Mouse (Mus musculus): Measurements from ENCODE around the gene Kcnh2. TPM values are rescaled to one million over a fixed set of nuclear protein-coding genes. Genes with fewer than 3 reads are reported as not detected.

The Kcnh2 gene
- polyA plus RNA-seq, 1 experiment from 2014 or later: 13.0 TPM

- Histone ChIP-seq H3K4me1 (ENCODE audit: control insufficient read depth, insufficient read depth, low read depth, low read length) (no peaks in the 10 kb centered on the region; the same call in 1 of the 2 replicates), H3K27ac (ENCODE audit: low read depth, low read length) (no peak overlapping the region), H3K4me2 (ENCODE audit: low read length) (no peak overlapping the region), H3K9me3 (ENCODE audit: control insufficient read depth, low read length) (no peaks in the 10 kb centered on the region), H3K36me3 (ENCODE audit: control insufficient read depth, insufficient read depth, low read length) (peaks cover 25% of the 10 kb centered on the region), H3K9ac (ENCODE audit: low read depth, low read length) (no peak overlapping the region), H3K4me3 (ENCODE audit: low read length) (no peak overlapping the region), H3K27me3 (replicated peaks; ENCODE audit: control insufficient read depth, insufficient read depth, low read length) (no peaks in the 10 kb centered on the region)
- ATAC-seq: no peak
- 34% methylated on average over 5 of the region's 5 CpGs for WGBS
These were observed 30.5 kb downstream of the Kcnh2 start for GRCm38 (mm10) chr5:24320894-24321293.

- WGBS: 42% methylated on average over 6 of the region's 6 CpGs
- Histone ChIP-seq H3K4me1 (ENCODE audit: control insufficient read depth, insufficient read depth, low read depth, low read length) (no peaks in the 10 kb centered on the region; the same call in 1 of the 2 replicates), H3K27ac (ENCODE audit: low read depth, low read length) (no peak overlapping the region), H3K9me3 (ENCODE audit: control insufficient read depth, low read length) (no peaks in the 10 kb centered on the region), H3K27me3 (replicated peaks; ENCODE audit: control insufficient read depth, insufficient read depth, low read length) (no peaks in the 10 kb centered on the region), H3K4me3 (ENCODE audit: low read length) (no peak overlapping the region), H3K36me3 (ENCODE audit: control insufficient read depth, insufficient read depth, low read length) (peaks cover 21% of the 10 kb centered on the region), H3K4me2 (ENCODE audit: low read length) (no peak overlapping the region), H3K9ac (ENCODE audit: low read depth, low read length) (no peak overlapping the region)
- ATAC-seq: no peak
These were observed 31.0 kb downstream of the Kcnh2 start for GRCm38 (mm10) chr5:24320467-24320813.

GRCm38 (mm10) chr5:24319776-24320466 lies 31.5 kb downstream of the Kcnh2 start:
- Histone ChIP-seq H3K4me3 (ENCODE audit: low read length) (no peak overlapping the region), H3K4me1 (ENCODE audit: control insufficient read depth, insufficient read depth, low read depth, low read length) (no peaks in the 10 kb centered on the region; the same call in 1 of the 2 replicates), H3K36me3 (ENCODE audit: control insufficient read depth, insufficient read depth, low read length) (peaks cover 16% of the 10 kb centered on the region), H3K27me3 (replicated peaks; ENCODE audit: control insufficient read depth, insufficient read depth, low read length) (no peaks in the 10 kb centered on the region), H3K9ac (ENCODE audit: low read depth, low read length) (no peak overlapping the region), H3K9me3 (ENCODE audit: control insufficient read depth, low read length) (no peaks in the 10 kb centered on the region), H3K4me2 (ENCODE audit: low read length) (no peak overlapping the region), H3K27ac (ENCODE audit: low read depth, low read length) (no peak overlapping the region)
- WGBS: 18% methylated on average over 13 of the region's 13 CpGs
- ATAC-seq: 0 out of 2 replicates have a peak, but pooled peaks have one; percentile 17

- Histone ChIP-seq H3K27ac (ENCODE audit: low read depth, low read length) (no peak overlapping the region), H3K27me3 (replicated peaks; ENCODE audit: control insufficient read depth, insufficient read depth, low read length) (no peaks in the 10 kb centered on the region), H3K4me3 (ENCODE audit: low read length) (no peak overlapping the region), H3K36me3 (ENCODE audit: control insufficient read depth, insufficient read depth, low read length) (no peaks in the 10 kb centered on the region), H3K4me2 (ENCODE audit: low read length) (no peak overlapping the region), H3K9me3 (ENCODE audit: control insufficient read depth, low read length) (peaks cover 9% of the 10 kb centered on the region), H3K9ac (ENCODE audit: low read depth, low read length) (no peak overlapping the region), H3K4me1 (ENCODE audit: control insufficient read depth, insufficient read depth, low read depth, low read length) (no peaks in the 10 kb centered on the region)
- no peak for ATAC-seq
- WGBS: 83% methylated on average over 2 of the region's 2 CpGs
These were observed 42.2 kb downstream of the Kcnh2 start for GRCm38 (mm10) chr5:24309223-24309622.

GRCm38 (mm10) chr5:24308621-24309020 lies 42.8 kb downstream of the Kcnh2 start:
- Histone ChIP-seq H3K36me3 (ENCODE audit: control insufficient read depth, insufficient read depth, low read length) (no peaks in the 10 kb centered on the region), H3K4me2 (ENCODE audit: low read length) (no peak overlapping the region), H3K4me1 (ENCODE audit: control insufficient read depth, insufficient read depth, low read depth, low read length) (no peaks in the 10 kb centered on the region), H3K9me3 (ENCODE audit: control insufficient read depth, low read length) (peaks cover 6% of the 10 kb centered on the region; the same call in 1 of the 2 replicates), H3K27me3 (replicated peaks; ENCODE audit: control insufficient read depth, insufficient read depth, low read length) (no peaks in the 10 kb centered on the region), H3K9ac (ENCODE audit: low read depth, low read length) (no peak overlapping the region), H3K27ac (ENCODE audit: low read depth, low read length) (no peak overlapping the region), H3K4me3 (ENCODE audit: low read length) (no peak overlapping the region)
- ATAC-seq: no peak
- 71% methylated on average over 7 of the region's 7 CpGs for WGBS

GRCm38 (mm10) chr5:24307118-24307777 lies 44.2 kb downstream of the Kcnh2 start:
- WGBS: 60% methylated on average over 5 of the region's 5 CpGs
- ATAC-seq: no peak

GRCm38 (mm10) chr5:24303199-24303598 lies 48.2 kb downstream of the Kcnh2 start:
- Histone ChIP-seq H3K4me1 (ENCODE audit: control insufficient read depth, insufficient read depth, low read depth, low read length) (no peaks in the 10 kb centered on the region), H3K9me3 (ENCODE audit: control insufficient read depth, low read length) (peaks cover 4% of the 10 kb centered on the region; the same call in 1 of the 2 replicates), H3K9ac (ENCODE audit: low read depth, low read length) (no peak overlapping the region), H3K27me3 (replicated peaks; ENCODE audit: control insufficient read depth, insufficient read depth, low read length) (no peaks in the 10 kb centered on the region), H3K4me3 (ENCODE audit: low read length) (no peak overlapping the region), H3K27ac (ENCODE audit: low read depth, low read length) (no peak overlapping the region), H3K4me2 (ENCODE audit: low read length) (no peak overlapping the region), H3K36me3 (ENCODE audit: control insufficient read depth, insufficient read depth, low read length) (no peaks in the 10 kb centered on the region)
- 59% methylated on average over 3 of the region's 3 CpGs for WGBS
- no peak for ATAC-seq

More at GRCm38 (mm10) chr5:24307118-24307777, 44.2 kb downstream of the Kcnh2 start:
- no peak overlapping the region for H3K9ac ChIP-seq (ENCODE audit: low read depth, low read length)
- no peaks in the 10 kb centered on the region for H3K27me3 ChIP-seq (replicated peaks; ENCODE audit: control insufficient read depth, insufficient read depth, low read length)
- no peak overlapping the region for H3K4me3 ChIP-seq (ENCODE audit: low read length)
- H3K4me2 ChIP-seq (ENCODE audit: low read length): no peak overlapping the region
- H3K36me3 ChIP-seq (ENCODE audit: control insufficient read depth, insufficient read depth, low read length): no peaks in the 10 kb centered on the region
- no peaks in the 10 kb centered on the region for H3K4me1 ChIP-seq (ENCODE audit: control insufficient read depth, insufficient read depth, low read depth, low read length)
- H3K9me3 ChIP-seq (ENCODE audit: control insufficient read depth, low read length): peaks cover 4% of the 10 kb centered on the region; the same call in 1 of the 2 replicates
- no peak overlapping the region for H3K27ac ChIP-seq (ENCODE audit: low read depth, low read length)

GRCm38 (mm10) chr5:24299845-24300589 lies 51.4 kb downstream of the Kcnh2 start:
- H3K4me1 ChIP-seq (ENCODE audit: control insufficient read depth, insufficient read depth, low read depth, low read length): no peaks in the 10 kb centered on the region
- ATAC-seq: no peak
- WGBS: 47% methylated on average over 5 of the region's 5 CpGs

GRCm38 (mm10) chr5:24291954-24292353 lies 59.5 kb downstream of the Kcnh2 start:
- Histone ChIP-seq H3K9ac (ENCODE audit: low read depth, low read length) (no peak overlapping the region), H3K27ac (ENCODE audit: low read depth, low read length) (no peak overlapping the region), H3K9me3 (ENCODE audit: control insufficient read depth, low read length) (peaks cover 3% of the 10 kb centered on the region; the same call in 1 of the 2 replicates), H3K4me1 (ENCODE audit: control insufficient read depth, insufficient read depth, low read depth, low read length) (no peaks in the 10 kb centered on the region), H3K27me3 (replicated peaks; ENCODE audit: control insufficient read depth, insufficient read depth, low read length) (no peaks in the 10 kb centered on the region), H3K4me2 (ENCODE audit: low read length) (no peak overlapping the region), H3K36me3 (ENCODE audit: control insufficient read depth, insufficient read depth, low read length) (no peaks in the 10 kb centered on the region), H3K4me3 (ENCODE audit: low read length) (no peak overlapping the region)
- 71% methylated on average over 3 of the region's 3 CpGs for WGBS
- ATAC-seq: no peak

More at GRCm38 (mm10) chr5:24299845-24300589, 51.4 kb downstream of the Kcnh2 start:
- Histone ChIP-seq H3K9ac (ENCODE audit: low read depth, low read length) (no peak overlapping the region), H3K4me3 (ENCODE audit: low read length) (no peak overlapping the region), H3K36me3 (ENCODE audit: control insufficient read depth, insufficient read depth, low read length) (no peaks in the 10 kb centered on the region), H3K27me3 (replicated peaks; ENCODE audit: control insufficient read depth, insufficient read depth, low read length) (no peaks in the 10 kb centered on the region), H3K4me2 (ENCODE audit: low read length) (no peak overlapping the region), H3K27ac (ENCODE audit: low read depth, low read length) (no peak overlapping the region), H3K9me3 (ENCODE audit: control insufficient read depth, low read length) (no peaks in the 10 kb centered on the region)

Measured in hindbrain, embryonic 16.5 days (tissue).